Mouse (Mus musculus): Measurements from ENCODE around the gene Zfp541. TPM values are rescaled to one million over a fixed set of nuclear protein-coding genes. Genes with fewer than 3 reads are reported as not detected.

Zfp541 gene
- polyA plus RNA-seq, 2 experiments from 2014 or later = 0.11 TPM; not detected in 1

DNA sequence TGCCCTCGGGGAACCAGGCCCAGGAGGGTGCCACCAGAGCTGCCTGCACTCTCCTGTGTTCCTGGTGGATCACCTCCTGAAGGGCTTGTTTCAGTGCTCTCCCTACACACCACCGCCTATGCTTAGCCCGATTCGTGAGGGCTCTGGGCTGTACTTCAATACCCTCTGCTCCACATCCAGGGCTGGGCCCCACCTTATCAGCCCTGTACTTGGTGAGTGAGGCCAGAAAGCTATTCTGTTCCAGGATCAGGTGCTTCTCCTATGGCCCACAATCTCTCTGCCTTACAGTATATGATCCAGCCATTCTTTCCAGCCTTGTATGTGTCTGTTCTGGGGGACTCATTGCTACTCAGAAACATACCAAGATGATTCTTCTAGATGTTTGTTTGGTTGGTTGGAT lies 21.7 kb downstream of the Zfp541 start:
- no peak for ATAC-seq

DNA sequence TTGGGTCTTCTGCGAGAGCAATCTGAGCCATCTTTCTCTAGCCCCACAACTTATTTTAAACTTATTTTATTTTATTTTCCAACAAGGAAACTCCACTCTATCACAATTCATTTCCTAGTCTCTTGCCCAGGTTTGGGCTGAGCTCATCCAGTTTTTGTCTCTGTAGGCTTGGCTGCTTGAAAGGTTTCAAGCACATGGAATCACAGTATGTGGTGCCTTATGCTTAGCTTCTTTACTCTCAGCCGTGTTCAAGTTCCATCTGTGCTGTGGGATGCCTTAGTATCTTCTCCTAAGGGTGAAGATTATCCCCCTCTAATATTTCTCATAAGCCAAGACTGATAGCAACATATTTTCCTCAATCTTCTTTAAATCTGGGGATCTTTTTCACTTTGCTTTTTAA lies 26.0 kb downstream of the Zfp541 start:
- ATAC-seq = no peak

DNA sequence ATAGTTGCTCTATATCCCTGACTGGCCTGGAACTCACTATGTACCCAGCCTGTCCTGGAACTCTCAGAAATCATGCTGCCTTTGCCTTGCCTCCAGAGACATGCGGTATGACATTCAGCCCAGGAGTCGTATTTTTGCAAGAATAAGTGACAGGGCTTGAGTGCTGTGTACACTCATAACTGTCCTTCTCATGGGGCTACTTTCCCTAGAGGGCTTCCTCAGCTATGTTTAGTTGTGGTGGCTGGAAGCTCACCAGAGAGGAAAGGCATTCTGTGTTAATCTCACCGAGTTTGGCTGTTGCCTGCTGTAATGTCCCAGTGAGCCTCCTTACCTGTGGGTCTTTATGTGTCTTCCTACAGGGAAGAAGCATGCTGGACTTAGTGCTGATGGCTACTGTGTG lies 33.0 kb downstream of the Zfp541 start:
- ATAC-seq = no peak

DNA sequence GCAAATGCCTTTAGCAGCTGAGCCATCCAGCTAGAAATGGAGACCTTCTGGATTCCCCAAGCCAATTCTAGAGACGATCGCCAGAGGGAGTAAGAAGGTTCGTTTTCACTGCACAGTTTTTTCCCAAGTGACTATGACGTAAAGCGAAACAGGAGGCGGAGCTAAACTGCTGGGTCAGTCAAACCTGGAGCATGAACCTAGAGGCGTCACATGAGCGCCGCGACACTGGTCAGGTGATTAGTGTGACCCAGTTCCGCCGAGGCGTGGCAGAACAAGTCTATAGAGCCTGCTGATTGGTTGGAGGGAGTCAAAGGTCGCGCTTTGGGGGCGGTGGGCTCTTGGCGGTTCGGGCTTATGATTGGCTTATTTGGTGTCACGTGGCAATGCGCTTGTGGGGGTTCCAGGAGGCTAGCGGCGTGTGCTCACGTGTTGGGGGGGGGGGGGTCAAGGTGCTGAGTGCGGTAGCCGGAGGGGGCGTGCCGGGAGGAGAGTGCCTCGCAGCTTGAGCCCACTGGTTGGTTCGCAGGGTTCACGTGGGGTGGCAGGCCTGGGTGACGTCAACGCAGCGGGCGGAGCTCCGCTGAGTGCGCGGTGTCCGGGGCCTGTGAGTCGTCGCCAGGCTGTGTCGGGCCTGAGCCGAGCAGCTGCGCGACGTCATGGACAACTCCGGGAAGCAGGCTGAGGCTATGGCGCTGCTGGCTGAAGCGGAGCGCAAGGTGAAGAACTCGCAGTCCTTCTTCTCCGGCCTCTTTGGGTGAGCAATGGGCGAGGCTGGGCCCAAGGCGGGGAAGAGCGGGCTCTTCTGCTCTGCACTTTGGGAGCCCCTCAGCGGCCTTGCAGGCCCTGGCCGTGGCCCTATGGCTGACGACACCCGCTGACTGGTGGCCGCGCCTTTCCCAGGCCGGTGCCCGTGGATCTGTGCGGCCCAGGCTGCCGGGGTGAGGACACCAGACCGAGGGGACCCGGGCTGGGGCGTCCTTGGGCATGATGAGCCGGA lies 36.7 kb downstream of the Zfp541 start, which contains the start of gene Napa:
Gene Napa, plus strand, starts transcription at position 438 of the 997 bp plus-strand sequence.
- ATAC-seq = peak; percentile 91

DNA sequence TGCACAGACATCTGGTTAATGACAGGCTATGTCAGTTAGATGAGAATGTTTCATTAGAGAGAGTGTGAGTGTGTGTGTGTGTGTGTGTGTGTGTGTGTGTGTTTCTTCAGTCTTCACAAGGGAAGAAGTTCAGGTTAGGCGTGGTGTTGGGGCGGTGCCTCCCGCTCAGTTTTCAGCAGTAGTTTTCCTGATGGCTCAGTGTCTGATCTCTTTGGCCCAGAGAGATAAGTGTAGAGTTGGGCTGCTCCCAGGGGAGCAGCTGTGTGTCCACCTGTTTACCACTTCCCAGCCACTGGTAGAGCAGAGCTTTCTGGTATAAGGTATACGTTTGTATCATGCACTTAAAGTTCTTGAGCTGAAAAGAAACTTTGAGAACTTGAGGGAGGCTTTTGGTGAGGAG lies 38.3 kb downstream of the Zfp541 start:
- ATAC-seq = no peak

DNA sequence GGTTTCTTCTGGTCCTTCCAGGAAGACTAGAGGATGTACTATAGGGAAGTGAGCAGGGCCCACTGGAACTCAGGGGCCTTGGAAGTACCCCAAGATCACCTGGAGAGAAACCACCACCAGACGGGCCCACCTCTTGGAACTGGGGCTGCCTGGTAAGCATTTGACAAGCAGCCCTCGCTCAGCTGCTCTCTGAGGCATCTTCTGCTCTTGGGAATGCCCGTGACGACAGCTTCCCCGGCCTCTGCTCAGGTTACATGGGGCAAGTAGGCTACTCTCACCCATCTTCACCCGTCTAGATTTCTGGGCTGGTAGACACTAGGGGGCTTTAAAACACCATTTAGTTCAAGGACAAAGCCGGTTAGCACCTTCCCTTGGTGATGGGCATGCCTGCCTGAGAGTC lies 39.5 kb downstream of the Zfp541 start:
- ATAC-seq = no peak

DNA sequence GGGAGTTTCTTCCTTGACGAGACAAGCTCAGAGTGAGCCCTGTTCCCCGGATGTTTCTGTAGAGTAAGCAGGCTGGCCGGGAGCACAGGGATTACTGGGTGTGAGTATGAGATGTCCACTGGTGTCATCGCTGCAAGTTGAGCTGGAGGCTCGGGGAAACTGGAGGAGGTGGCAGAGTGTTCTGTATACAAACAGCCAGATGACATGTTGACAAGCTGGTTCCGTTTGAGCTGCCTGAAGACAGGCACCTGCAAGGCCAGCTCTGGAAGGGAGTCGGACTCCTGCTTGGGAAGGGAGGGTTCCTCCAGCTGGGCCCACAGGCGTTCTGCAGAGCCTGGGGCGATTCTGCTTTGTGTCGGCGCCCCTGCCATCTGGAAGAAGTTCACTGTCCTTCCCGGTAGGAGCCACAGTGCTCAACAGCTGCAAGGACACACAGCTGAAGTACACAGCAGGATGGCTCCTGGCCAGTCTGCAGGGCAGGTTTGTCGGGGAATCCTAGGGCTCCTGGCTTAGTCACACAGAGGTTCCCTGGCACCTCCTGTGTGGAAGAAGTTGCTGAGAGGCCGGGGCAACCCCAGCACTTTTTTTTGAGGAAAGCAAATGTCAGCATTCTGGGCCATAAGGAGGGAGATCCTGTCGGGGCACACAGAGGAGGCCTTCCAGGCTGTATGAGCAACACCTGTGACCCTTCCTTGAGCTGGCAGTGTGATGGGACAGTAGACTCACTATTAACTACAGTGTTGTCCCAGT lies 40.3 kb downstream of the Zfp541 start:
- no peak for ATAC-seq

DNA sequence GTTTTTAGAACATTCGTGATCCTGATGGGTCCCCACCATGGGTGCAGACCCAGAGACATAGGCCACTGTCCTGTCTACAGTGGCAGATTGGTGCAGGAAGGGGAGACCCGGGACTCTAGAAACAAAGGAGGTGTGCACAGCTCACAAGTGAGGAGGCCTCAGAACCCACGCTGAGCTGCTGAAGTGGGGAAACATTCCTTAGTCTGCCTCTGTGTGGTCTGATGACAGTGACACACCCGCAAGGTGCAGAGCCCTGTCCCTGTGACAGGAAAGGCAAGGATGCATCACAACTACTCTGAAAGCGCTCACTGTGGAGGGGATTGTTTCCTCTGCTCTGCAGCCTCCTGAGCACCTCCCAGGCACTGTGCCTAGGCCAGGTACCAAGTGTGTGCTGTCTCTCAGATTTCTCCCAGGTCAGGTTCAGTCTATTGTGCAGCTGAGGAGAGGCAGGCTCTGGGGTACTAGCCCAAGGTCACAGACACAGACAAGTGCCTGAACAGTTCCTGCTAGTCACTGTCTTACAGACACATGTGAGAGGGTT lies 41.1 kb downstream of the Zfp541 start:
- ATAC-seq = no peak

DNA sequence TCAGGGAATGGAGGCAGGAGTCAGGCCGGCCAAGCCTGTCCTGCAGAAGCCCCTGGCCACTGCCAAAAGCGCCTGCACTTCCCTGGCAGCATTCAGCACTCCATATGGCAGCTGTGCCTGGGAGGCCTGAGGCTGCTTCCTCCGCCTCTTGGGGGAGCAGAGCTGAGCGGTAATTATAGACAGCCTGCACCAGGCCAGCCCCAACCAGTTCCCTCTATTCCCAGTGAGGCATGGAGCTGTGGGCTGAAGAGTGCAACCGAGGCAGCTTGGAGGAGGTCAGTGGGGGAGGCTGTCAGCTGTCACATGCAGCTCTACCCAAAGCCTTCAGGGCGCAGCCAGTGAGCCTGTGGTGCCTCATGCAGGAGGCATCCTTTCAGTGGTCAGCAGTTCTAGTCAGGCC lies 42.1 kb downstream of the Zfp541 start:
- no peak for ATAC-seq

DNA sequence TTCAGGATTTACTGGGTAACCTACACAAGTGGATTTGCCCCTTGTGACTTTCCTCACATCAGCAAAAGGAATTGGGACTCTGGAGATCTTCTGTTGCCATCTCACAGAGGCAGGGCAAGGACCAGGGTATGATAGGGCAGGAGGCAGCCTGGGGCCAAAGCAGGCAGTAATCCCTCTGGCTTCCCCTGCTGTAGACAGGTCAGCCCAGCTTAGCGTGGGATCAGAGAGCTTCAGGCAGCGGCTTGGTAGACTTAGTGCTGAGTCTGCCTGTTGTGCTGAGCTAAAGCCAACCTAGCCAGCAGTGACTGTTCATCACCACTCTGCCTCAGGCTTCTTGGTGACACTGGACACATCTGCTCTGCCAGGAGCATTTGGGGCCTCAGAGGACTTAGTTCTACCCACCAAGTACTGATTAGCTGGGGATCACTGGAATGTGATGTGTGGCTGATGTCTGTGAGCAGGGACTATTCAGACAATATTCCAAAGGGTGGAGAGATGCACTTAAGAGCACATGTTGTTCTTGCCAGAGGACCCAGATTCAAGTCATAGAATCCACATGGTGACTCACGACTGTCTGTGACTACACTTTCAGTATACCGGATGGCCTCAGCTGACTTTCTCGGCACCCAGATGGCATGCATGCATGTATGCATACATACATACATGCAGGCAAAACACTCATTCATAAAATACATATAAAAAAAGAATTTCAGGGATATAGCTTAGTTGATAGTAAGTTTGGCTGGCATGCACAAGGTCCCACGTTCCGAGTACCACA lies 43.2 kb downstream of the Zfp541 start:
- ATAC-seq = no peak

DNA sequence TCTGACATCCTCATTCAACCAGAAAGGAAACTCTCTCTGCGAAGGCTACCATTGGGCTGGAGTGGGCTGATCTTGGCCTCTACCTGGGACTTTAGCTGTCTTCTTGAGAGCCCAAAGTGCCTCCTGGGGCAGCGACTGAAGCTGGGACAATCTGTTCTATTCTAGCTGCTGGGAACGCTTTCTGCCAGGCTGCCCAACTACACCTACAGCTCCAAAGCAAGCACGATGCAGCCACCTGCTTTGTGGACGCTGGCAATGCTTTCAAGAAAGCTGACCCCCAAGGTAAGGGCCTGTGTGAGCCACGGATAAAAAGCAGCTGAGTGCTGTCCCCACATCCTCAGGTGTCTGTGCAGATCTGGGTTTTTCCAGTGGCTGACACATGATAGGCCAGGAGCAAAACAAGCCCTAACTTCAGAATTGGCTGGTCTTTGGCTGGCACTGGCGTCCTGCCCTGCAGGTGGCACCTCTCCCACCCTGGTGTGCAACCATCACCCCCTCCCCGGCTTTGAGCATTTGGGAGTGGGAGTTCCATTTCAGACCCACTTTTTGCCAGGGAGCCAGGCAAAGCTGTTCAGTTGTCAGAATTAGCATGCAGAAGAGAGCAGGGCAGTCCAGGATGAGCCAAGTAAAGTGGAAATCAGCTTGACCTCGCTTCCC lies 47.4 kb downstream of the Zfp541 start:
- ATAC-seq = no peak

DNA sequence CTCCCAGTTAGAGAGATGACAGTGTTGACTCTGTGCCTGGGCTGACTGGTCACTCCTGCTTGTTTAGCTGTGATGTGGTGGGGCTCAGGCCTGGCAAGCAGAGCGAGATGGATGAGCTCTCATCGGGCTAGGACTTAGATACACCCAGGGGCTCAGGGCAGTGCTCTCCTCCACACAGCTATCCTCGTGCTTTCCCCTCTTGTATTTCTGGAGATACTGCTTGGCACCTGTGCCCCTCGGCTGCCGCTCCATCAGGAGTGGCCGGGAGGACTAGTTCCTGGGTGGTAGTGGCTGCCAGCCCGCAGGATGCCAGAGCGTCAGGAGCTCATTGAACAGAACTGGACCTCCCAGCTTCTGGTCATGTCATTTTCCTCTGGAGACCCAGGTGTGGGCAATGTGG lies 48.5 kb downstream of the Zfp541 start:
- ATAC-seq = no peak

DNA sequence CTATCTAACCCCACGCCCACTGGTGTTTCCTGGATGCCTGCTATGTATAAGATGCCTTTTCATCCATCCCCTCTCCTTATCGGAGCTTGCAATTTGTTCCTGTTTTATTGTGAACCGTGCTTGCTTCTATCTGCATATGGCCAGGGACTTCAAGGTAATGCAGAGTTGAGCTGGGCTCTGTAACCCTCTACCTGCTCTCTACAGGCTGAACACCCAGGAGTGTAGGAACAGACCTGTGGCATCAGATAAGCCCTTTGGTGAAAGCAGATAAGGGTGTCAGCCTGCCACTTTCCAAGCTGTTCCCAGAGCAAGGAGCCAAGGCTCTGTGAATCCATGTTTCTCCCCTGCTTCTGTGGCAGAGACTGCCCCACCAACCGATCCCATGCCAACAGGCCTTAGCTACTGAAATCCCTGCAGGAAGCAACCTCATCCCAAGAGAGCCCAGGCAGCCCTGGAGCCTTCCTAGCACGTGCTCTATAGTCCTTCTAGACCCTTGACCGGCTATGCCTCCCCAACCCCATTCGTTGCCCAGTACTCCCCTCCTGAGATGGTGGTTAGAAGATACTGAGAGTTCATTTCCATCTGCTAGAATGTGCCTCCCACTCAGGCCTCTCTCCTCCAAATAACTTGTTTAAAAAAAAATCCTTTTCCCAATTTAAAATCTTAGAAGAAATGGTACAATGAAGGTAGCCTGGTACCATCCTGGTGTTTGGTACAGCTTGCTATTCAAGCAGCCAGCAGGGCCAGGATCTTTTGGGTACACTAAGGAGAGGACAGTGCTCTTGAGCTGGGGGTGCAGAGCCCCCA lies 49.9 kb downstream of the Zfp541 start:
- ATAC-seq = no peak

DNA sequence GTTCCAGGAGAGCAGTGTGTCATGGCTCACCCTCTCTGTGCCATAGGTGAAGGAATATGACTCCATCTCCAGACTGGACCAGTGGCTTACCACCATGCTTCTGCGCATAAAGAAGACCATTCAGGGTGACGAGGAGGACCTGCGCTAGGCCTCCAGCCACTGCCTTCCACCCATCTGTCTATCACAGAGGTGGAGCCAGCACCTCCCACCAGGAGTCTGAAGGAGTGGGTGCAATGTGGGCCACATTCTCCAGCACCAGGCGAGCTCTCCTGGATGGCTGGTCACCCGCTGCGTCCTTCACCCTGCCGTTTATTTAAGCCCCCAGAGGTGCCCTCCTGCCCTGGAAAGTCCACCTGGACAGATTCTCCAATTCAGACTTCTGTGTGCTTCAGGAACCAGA lies 54.8 kb downstream of the Zfp541 start:
- ATAC-seq = no peak

DNA sequence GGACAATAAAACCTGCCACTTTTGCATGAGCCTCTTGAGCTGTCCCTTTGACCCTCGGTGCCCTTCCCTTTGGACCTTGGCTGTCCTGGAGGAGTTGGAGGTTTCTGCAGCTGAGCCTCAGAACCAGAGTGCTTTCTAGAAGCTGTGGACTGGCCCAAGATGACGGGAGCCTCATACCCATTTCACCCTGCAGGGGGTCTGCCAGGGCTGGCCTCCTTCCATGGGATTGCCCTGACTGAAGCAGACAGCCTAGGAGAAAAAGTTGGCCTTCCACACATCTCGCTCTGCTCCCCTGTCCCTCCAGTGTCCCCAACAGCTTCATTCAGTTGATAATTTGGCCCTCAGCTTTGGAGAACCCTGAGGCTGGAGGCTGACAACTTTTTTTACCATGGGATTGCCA lies 55.5 kb downstream of the Zfp541 start:
- no peak for ATAC-seq

DNA sequence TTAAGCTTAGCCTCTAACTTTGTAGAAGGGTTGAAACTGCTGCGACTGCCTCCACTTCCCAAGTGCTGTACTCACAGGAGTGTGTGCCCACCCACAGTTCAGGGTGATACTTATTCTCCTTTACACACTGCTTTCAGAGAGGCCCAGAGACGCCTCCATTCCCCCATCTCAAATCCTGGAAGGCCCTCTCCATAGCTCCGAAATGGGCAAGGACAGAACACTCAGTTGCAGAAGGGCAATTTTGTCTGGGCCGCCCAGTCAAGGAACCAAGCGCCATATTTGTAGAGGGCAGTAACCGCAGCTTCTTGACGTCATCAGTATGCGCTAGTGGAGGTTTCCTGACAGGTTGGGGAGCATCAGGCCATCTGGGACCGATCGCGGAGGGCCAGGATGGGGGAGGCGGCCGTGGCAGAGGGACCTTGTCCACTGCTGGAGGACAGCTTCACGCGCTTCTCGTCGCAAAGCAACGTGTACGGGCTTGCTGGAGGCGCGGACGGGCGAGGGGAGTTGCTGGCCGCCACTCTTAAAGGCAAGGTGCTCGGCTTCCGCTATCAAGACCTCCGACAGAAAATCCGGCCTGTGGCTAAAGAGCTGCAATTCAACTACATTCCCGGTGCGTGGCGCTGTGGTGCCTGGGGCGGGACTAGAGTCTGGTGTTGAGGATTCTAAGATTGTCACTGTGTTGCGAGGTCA lies 58.1 kb downstream of the Zfp541 start, which contains the start of gene Kptn:
Gene Kptn, plus strand, starts transcription at position 327 of the 693 bp plus-strand sequence.
- peak; percentile 79 for ATAC-seq

DNA sequence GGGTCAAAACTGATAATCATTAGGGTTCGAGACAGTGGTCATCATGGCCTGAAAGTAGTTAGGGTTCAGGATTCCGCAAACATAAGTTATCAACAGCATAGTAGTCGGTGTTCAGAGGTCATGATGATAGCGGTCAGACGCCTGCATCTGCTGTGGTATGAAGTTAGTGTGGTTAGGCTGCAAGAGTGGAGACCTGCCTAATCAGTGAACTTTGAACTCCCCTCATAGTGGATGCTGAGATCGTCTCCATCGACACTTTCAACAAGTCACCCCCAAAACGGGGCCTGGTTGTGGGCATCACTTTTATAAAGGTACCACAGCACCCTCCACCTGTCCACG lies 58.6 kb downstream of the Zfp541 start:
- no peak for ATAC-seq

DNA sequence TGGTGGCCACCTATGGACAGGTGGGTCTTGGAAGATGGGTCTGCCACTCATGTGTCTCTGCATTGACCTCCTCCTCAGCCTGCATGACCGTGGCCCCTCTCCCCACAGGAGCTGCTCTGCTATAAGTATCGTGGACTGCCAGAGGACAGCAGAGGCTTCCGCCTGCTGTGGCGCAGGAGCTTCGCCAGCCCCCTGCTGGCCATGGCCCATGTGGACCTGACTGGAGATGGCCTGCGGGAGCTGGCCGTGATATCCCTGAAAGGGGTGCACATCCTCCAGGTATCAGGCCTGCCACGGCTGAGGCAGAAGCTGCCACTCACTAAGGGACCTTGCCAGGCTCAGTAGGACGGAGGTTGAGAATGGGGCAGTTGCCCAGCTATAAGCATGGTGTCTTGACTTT lies 64.2 kb downstream of the Zfp541 start:
- no peak for ATAC-seq

DNA sequence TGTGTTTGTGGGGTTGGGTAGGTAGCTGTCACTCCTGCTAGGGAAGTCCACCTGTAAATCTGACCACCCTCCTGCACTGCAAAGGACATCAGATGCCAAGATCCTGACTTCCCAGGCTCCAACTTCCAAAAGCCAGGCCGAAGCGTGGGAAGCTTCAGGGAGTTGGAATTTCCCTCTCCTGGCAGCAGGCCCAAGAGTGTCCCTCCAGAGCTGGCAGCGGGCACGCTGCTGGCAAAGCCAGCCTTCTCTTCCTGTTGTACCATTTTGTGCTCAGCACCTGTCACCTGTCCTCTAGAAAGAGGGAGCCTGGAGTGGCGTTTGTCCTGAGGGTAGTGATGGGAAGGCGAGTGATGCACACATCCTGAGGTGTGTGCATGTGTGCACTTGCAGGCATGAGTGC lies 66.7 kb downstream of the Zfp541 start:
- ATAC-seq = no peak

DNA sequence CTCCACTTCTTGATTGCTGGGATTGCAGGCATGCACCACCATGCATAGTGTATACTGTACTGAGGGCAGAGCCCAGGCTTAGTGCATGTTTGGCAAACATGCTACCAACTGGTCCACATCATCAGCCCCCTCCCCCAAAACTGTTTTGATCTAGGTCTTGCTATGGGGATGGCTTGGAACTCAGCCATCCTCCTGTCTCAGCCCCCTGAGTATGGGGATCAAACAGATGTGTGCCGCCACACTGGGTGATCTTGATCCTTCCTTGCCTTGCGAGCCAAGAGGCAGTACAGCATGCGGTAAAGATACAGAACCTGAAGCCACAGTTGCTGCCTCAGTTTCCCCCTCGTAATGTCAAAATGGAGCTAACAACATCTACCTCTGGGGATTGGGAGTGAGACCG lies 67.3 kb downstream of the Zfp541 start:
- no peak for ATAC-seq

DNA sequence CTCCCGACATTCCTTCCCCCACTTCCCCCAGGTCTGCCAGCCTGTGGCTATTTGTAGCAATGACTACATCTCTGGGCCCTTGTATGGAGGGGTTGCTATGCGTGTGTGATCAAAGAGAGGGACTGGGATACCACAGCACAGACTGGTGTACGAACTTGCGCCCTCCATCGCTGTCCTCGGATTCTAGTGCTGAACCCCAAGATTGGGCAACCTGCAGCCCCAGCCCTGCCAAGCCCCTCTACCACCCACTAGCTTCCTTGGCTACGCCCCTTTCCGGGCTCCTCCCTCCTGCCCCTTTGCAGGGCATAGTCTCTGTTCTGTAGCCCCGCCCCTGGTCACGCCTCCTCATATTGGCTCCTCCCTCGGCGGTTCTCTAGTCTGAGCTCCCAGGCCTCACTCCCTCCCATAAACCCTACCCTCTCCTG lies 67.8 kb downstream of the Zfp541 start, which contains the start of gene Slc8a2:
Gene Slc8a2, plus strand, starts transcription at position 406 of the 425 bp plus-strand sequence.
- no peak for ATAC-seq
